Mouse (Mus musculus) embryonic facial prominence, embryonic 12.5 days (tissue): ENCODE measurements around the gene Serpinc1. TPM values are rescaled to one million over a fixed set of nuclear protein-coding genes. Genes with fewer than 3 reads are reported as not detected.
"Not testable (repeated sequence)": the region's sequence is repeated elsewhere in the genome, so short reads cannot be mapped to it uniquely, and the experiment has no call there.

Experiments
- ATAC-seq: fragments of 200-750 bp; cut with Nextera tagmentation; 2 replicates; pipeline ENCODE4 v1.8.0; 2017; ENCODE audit not compliant: insufficient number of reproducible peaks, insufficient read depth, low FRiP score, low TSS enrichment
- H3K27ac ChIP-seq: fragments of 300-500 bp; sonication (generic); 2 replicates; pipeline ENCODE4 v1.5.1; 2016; ENCODE audit warnings: mild to moderate bottlenecking
- H3K27me3 ChIP-seq: fragments of 300-500 bp; sonication (generic); 2 replicates; pipeline ENCODE4 v1.6.1; 2016; ENCODE audit warnings: mild to moderate bottlenecking, moderate library complexity
- H3K36me3 ChIP-seq: fragments of 300-500 bp; sonication (generic); 2 replicates; pipeline ENCODE4 v1.6.1; 2016; ENCODE audit warnings: mild to moderate bottlenecking
- H3K4me1 ChIP-seq: fragments of 300-500 bp; sonication (generic); 2 replicates; pipeline ENCODE4 v1.6.1; 2016
- H3K4me2 ChIP-seq: fragments of 300-500 bp; sonication (generic); replicated peaks from 2 replicates; pipeline ENCODE4 v1.6.1; 2016; ENCODE audit warnings: mild to moderate bottlenecking, moderate library complexity
- H3K4me3 ChIP-seq: fragments of 300-500 bp; sonication (generic); 2 replicates; pipeline ENCODE4 v1.5.1; 2016; ENCODE audit warnings: mild to moderate bottlenecking
- H3K9ac ChIP-seq: fragments of 300-500 bp; sonication (generic); 2 replicates; pipeline ENCODE4 v1.6.1; 2016; ENCODE audit warnings: mild to moderate bottlenecking, moderate library complexity
- H3K9me3 ChIP-seq: fragments of 300-500 bp; sonication (generic); 2 replicates; pipeline ENCODE4 v1.6.1; 2016; ENCODE audit warnings: mild to moderate bottlenecking, moderate library complexity
- WGBS: fragments of 180-500 bp; shearing (Covaris S2); methylation state at CpG from one replicate; pipeline ENCODE4 v1.1.7; 2016; 5-methylcytosine and 5-hydroxymethylcytosine counted together
- polyA plus RNA-seq: library from polyadenylated mRNA; unstranded; fragments of >200 nt; fragmentation: Nextera tagmentation; extraction: Ambion mirVana; gene quantifications from 2 replicates; pipeline ENCODE4 v1.2.1, GENCODE M21; 2016

Gene Serpinc1
- polyA plus RNA-seq, 1 experiment from 2014 or later = 2.9 TPM

DNA sequence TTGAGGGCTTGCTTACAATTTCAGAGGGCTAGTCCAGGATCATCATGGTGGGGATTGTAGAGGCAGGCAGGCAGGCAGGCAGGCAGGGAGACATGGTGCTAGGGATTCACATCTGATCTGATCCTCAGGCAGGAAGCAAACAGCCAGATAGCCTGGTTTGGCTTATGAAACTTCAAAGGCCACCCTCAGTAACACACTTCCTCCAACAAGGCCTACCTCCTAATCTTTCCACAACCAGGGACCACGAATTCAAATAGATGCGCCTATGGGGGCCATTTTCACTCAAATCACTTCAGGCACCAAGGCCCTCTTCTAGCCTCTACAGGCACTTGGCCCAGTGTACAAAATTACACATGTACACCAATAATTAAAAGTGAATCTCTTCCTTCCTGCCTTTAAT lies 48.8 kb downstream of the Serpinc1 start:
- Histone ChIP-seq H3K27me3 (no peaks in the 10 kb centered on the region), H3K4me3 (no peak overlapping the region), H3K4me1 (no peaks in the 10 kb centered on the region), H3K27ac (no peak overlapping the region), H3K9me3 (no peaks in the 10 kb centered on the region), H3K36me3 (peaks cover 32% of the 10 kb centered on the region), H3K9ac (no peak overlapping the region), H3K4me2 (no peak overlapping the region)
- 63% methylated on average over 2 of the region's 2 CpGs for whole genome bisulfite sequencing
- ATAC-seq = no peak

DNA sequence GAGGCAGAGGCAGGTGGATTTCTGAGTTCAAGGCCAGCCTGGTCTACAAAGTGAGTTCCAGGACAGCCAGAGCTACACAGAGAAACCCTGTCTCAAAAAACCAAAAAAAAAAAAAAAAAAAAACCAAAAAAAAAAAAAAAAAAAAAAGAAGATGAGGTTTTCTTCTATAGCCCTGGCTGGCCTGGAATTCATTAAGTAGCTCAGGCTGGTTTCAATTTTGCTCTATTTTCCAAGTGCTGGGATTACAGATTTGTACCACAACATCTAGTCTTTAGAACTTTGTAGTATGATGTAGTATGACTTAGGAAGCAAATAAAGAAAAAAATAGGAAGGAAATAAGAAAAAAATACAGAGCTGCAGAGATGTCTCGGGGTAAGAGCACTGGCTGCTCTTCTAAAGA lies 50.0 kb downstream of the Serpinc1 start:
- not testable (repeated sequence) for H3K4me2 ChIP-seq, H3K9ac ChIP-seq, H3K27ac ChIP-seq, H3K27me3 ChIP-seq, H3K4me3 ChIP-seq, H3K4me1 ChIP-seq, H3K9me3 ChIP-seq, ATAC-seq
- 52% methylated on average over 1 of the region's 1 CpGs for WGBS
- H3K36me3 ChIP-seq = peaks cover 34% of the 10 kb centered on the region

DNA sequence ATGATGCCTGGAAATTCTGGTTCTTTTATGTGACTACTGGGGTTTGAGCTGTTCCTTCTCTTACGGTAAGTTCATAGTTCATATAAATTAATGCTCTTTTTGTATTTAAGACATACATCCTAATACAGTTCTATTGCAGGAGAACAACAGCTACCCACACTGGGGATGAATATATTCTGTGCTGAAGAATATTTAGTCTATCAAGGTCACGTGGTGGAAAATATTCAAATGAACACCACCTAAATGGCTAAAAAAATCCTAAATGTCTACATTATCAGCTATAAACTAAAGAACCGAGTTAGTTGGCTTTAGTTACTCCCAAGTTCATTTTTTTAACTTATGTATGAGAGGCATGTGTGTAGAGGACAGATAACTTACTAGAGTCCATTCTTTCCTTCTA lies 51.7 kb downstream of the Serpinc1 start:
- H3K36me3 ChIP-seq = peaks cover 34% of the 10 kb centered on the region
- WGBS = 91% methylated on average over 3 of the region's 3 CpGs

DNA sequence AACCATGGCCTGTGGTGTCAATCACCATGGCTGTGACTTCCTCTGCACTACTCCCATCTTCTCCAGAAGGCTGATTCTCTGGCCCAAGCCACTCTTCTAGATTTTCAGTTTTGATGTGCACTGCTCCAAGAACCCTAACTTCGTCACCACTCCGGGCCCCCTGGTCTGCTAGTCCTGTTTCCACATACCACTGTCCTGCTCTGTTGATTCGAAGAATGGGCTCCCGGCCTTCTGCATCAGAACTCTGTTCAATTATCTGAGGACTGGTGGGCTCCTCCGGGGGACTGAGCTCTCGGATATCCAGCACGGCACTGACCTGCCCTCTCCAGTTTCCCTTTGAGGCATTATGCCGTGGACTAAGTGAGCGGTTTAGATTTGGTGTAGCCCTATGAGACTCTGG lies 53.5 kb downstream of the Serpinc1 start:
- Histone ChIP-seq H3K27me3 (no peaks in the 10 kb centered on the region), H3K36me3 (peaks cover 44% of the 10 kb centered on the region), H3K9me3 (no peaks in the 10 kb centered on the region)

More for the DNA sequence above, 51.7 kb downstream of the Serpinc1 start:
- no peak overlapping the region for H3K4me2 ChIP-seq
- peaks cover 8% of the 10 kb centered on the region for H3K4me1 ChIP-seq
- no peak overlapping the region for H3K27ac ChIP-seq
- no peak for ATAC-seq
- H3K9me3 ChIP-seq = no peaks in the 10 kb centered on the region
- H3K27me3 ChIP-seq = no peaks in the 10 kb centered on the region
- H3K9ac ChIP-seq = no peak overlapping the region
- no peak overlapping the region for H3K4me3 ChIP-seq

DNA sequence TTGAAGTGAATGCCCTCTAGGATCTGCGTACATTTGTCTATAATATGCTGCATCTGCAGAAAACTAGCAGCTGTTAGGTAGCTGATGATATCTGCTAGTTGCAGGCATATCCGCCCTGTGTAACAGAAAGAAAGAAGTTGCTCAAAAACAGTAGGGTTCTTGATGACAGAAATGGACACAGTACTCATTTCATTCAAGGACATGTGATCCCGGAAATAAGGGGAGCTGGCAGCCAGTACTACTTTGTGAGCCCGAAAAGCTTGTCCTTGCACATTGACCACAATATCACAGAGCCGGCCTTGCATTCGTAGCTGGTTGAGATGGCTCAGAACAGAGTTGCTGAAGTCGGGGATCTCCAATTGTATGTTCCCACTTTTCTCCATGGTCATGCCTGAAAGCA lies 54.0 kb downstream of the Serpinc1 start:
- ATAC-seq = no peak
- Histone ChIP-seq H3K4me3 (no peak overlapping the region), H3K27me3 (no peaks in the 10 kb centered on the region), H3K27ac (no peak overlapping the region), H3K36me3 (peaks cover 46% of the 10 kb centered on the region), H3K4me2 (no peak overlapping the region), H3K4me1 (peaks cover 8% of the 10 kb centered on the region), H3K9ac (no peak overlapping the region), H3K9me3 (no peaks in the 10 kb centered on the region)
- 94% methylated on average over 7 of the region's 7 CpGs for WGBS

More for the DNA sequence above, 53.5 kb downstream of the Serpinc1 start:
- no peak overlapping the region for H3K4me3 ChIP-seq
- H3K27ac ChIP-seq = no peak overlapping the region
- WGBS = 83% methylated on average over 9 of the region's 9 CpGs
- H3K4me2 ChIP-seq = no peak overlapping the region
- H3K9ac ChIP-seq = no peak overlapping the region
- peaks cover 8% of the 10 kb centered on the region for H3K4me1 ChIP-seq
- no peak for ATAC-seq

DNA sequence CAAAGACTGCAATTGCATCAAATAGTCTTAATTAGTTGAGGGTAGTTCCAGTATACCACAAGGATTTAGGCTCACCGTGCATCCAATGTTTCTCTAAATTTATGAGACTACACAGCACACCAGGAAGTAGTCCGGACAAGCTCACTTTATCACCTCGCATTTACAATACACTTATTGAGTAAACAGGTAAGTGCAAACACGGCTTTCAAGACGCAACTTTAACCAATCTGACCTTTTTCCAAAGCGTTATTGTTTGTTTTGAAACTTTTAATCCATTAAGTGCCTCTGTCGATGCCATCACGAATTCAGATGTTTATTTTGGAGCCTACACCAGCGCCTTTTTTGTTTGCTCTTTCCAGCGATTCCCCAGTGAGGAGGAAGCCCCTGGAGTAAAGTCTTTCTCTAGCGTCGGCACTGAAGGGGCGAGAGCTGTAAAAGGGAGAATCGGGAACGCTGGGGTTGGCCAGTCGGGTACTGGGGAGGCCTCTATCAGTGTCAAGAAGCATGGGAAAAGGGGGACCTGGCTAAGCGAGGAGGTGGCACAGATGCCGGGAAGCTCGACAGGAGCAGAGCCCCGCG lies 55.6 kb downstream of the Serpinc1 start:
- Histone ChIP-seq H3K36me3 (peaks cover 61% of the 10 kb centered on the region), H3K9ac (peak overlapping the region; percentile 75), H3K27ac (peak overlapping the region; percentile 88), H3K4me2 (peak overlapping the region; percentile 53), H3K9me3 (no peaks in the 10 kb centered on the region), H3K27me3 (no peaks in the 10 kb centered on the region), H3K4me3 (peak overlapping the region; percentile 84), H3K4me1 (peaks cover 13% of the 10 kb centered on the region)
- no peak for ATAC-seq
- 1% methylated on average over 21 of the region's 21 CpGs for WGBS

DNA sequence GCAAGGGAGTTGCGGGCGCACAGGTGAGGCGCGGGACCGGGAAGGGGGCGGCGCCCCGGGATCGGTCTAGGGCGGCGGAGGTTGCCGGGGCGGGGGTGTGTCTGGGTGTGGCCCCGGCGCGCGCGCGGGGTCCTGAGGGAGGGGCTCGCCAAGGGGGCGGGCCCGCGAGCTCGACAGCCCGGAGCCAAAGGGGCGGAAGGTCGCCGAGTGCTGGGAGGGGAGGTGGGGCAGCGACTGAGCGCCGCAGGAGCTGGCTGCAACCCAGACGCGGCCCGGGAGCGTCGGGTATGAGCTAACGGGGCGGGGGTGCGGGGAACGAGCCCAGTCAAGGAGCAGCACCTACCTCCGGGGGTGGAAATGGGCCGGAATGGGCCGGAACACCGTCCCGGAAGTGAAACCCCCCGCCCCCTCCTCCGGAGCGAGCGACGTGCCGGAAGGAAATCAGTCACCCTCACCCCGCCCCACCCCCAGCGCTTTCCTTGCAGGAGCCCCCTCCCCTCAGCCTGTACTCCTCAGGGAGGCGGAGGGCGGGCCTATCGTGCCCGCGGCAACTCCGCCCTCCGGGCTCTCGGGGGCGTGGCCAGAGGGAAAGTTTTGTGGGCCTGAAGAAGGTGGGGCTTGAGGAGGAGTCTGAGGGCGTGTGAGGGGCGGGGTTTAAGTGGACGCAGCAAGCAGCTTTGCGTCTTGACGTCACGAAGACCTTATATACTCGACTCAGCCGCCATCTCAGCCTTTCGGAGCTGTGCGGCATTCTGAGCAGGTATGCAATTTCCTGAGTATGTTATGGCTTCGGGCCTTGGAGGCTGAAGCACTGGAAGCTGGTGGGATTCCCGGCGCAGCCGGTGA lies 56.3 kb downstream of the Serpinc1 start, which contains the start of gene Zbtb37:
TSS of gene Zbtb37 (minus strand) at position 415 of the 846 bp plus-strand sequence.
- Histone ChIP-seq H3K27me3 (no peaks in the 10 kb centered on the region), H3K4me3 (peak within 1 kb of the TSS; percentile 84), H3K4me1 (peaks cover 13% of the 10 kb centered on the region), H3K9ac (peak within 1 kb of the TSS; percentile 93), H3K9me3 (no peaks in the 10 kb centered on the region), H3K27ac (peak within 1 kb of the TSS; percentile 92), H3K4me2 (peak within 1 kb of the TSS; percentile 66), H3K36me3 (peaks cover 57% of the 10 kb centered on the region)
- ATAC-seq = peak; percentile 81
- under 1% methylated on average over 75 of the region's 76 CpGs for WGBS

DNA sequence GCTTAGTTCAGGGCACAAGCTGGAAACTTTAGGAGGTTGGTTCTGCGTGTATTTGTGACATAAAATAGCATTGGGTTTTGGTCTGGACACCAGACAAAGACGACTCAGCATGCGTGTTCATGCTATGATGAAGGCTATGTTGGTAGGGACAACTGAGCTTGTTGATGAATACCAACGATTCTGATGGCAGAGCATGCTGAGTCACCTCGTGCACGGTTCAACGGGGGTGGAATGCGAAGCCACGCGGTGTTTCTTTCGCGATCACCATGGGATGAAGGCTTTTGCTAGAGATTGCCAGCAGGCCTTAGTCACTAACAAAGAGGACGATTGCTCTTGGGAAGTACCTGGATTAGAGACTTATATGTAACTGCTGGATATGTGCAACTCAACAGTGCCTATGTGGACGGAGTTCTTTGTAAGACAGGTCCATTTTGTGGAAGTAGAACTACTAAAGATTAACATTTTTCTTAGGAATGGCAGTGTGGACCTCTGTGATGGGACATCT lies 56.9 kb downstream of the Serpinc1 start:
- peak; percentile 42 for ATAC-seq
- Histone ChIP-seq H3K4me3 (peak overlapping the region; percentile 84), H3K27ac (peak overlapping the region; percentile 92), H3K4me1 (peaks cover 13% of the 10 kb centered on the region), H3K27me3 (no peaks in the 10 kb centered on the region), H3K9ac (peak overlapping the region; percentile 93), H3K9me3 (no peaks in the 10 kb centered on the region), H3K36me3 (peaks cover 50% of the 10 kb centered on the region), H3K4me2 (peak overlapping the region; percentile 66)
- under 1% methylated on average over 14 of the region's 14 CpGs for WGBS

DNA sequence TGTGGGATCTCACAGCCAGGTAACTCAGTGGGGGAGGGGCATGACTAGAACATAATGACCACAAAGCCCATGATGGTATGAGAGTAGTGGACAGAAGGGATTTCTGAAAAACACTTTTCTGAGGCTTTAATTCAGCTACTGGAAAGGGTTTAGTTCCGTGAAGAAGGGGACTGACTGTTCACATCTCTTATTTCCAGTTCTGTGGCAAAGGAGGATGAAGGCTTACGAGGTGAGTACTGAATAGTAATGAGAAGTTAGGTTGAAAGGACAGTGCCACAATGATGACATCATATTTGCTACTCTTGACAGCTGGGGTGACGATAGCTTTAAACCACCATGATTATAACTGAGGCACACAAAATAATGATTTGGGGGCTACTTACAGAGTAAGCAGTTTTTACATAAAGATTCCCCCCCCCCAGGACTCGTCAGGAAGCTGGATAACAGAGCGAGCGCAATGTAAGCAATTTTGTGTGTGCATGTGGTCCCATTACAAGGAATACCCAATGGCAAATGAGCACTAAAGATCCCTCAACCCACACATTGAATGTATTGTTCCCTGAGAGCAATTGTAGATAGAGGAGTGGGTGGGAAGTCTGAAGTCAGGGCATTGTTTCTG lies 57.5 kb downstream of the Serpinc1 start:
- peaks cover 13% of the 10 kb centered on the region for H3K4me1 ChIP-seq
- peak overlapping the region; percentile 66 for H3K4me2 ChIP-seq
- H3K9ac ChIP-seq = peak overlapping the region; percentile 93
- no peaks in the 10 kb centered on the region for H3K27me3 ChIP-seq
- peaks cover 47% of the 10 kb centered on the region for H3K36me3 ChIP-seq
- no peak for ATAC-seq
- peak overlapping the region; percentile 84 for H3K4me3 ChIP-seq
- 2% methylated on average over 6 of the region's 6 CpGs for WGBS
- no peaks in the 10 kb centered on the region for H3K9me3 ChIP-seq
- peak overlapping the region; percentile 92 for H3K27ac ChIP-seq

DNA sequence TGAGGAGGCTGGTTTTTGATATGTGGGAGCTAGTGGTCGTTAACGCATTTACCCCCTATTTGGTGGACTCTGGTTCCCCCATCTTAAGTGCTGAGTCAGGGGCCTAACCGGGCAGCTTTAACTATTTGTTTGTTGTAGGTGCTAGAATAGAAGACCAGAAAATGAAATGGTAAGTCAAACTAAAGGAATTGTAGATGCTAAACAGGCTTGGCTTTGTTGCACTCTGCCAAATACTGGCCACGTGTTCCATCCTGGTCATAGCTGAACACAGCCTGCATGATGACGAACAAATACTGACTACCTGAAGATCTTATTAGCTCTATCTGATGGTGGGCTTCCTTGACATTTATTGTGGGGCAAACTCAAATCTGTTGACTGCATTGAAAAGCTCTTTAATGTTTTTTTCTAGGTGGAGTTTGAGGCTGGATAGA lies 58.0 kb downstream of the Serpinc1 start:
- Histone ChIP-seq H3K27me3 (no peaks in the 10 kb centered on the region), H3K36me3 (peaks cover 42% of the 10 kb centered on the region), H3K4me3 (peak overlapping the region; percentile 84), H3K9me3 (no peaks in the 10 kb centered on the region), H3K4me1 (peaks cover 13% of the 10 kb centered on the region), H3K27ac (peak overlapping the region; percentile 92), H3K4me2 (peak overlapping the region; percentile 66), H3K9ac (peak overlapping the region; percentile 93)
- WGBS = under 1% methylated on average over 5 of the region's 5 CpGs
- ATAC-seq = no peak

DNA sequence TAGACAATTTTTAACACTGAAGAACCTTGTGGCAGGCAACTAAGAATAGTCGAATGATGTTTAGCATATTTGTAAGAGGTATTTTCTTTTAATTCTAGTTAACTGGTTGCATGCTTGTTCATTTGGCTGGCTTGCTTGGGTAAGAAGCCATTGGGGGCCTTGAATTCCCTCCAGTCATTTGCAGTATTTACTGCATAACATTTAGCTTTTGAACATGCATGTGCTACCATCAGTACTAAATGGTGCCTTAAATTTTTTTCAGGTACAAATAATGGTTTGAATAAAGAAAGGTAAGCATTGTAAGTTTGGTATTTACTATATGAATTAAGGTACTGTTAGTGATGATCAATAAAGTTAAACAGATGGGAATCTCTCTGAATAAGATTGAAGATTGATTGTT lies 58.6 kb downstream of the Serpinc1 start:
- H3K4me2 ChIP-seq = peak overlapping the region; percentile 66
- no peaks in the 10 kb centered on the region for H3K27me3 ChIP-seq
- H3K4me1 ChIP-seq = peaks cover 13% of the 10 kb centered on the region
- ATAC-seq = no peak
- H3K9ac ChIP-seq = peak overlapping the region; percentile 93
- H3K36me3 ChIP-seq = peaks cover 36% of the 10 kb centered on the region
- H3K9me3 ChIP-seq = no peaks in the 10 kb centered on the region
- 0% methylated on average over 1 of the region's 1 CpGs for WGBS
- peak overlapping the region; percentile 92 for H3K27ac ChIP-seq
- H3K4me3 ChIP-seq = peak overlapping the region; percentile 84
